Mouse (Mus musculus) thymus, postnatal 10 days (tissue): ENCODE measurements around the gene Spaca6.
"Not testable (repeated sequence)": the region's sequence is repeated elsewhere in the genome, so short reads cannot be mapped to it uniquely, and the experiment has no call there.

ENCODE experiments used
- DNase-seq, 2 experiments: peaks; one replicate each; pipeline ENCODE4 v3.0.0; 2021; ENCODE audit warnings: low spot score in 2 of 2

The Spaca6 gene

GRCm38 (mm10) chr17:17844606-17845005, 17.6 kb downstream of the Spaca6 start:
- not testable (repeated sequence) for DNase-seq

DNA sequence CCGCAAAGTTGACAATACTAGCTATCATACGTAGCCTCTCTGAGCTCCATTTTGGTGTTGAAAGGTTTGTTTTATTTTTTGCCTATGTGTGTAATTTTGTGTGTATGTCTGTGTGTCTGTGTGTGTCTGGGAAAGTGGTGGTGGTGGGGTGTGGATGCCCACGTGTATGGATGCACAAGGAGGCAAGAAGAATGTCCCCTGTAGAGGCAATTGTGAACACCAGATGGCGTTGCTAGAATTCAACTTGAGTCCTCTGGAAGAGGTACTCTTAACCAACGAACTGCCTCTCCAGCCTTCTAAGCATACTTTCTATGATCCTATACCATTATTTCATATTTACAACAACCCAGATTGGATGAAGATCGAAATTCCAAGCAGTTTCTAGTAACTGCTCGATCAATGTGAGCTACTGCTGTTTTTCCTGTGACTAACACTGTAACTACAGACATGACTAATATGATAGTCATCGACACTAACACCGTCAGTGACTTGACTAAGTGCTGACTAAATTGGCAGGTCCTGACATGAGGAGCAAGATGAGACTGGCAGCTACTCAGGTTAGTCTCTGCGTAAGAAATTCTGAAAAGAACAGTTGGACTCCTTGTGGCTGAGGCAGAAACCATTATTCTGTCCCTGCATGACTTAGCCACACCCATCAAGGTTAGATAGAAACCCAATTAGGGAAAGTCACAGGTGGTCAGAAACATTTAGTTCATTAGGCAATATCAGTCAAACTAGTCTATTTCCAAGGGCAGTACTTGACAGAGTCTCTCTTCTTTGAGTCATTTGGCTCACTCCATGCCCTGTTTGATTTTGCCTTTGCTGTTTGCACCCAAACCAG, 18.4 kb downstream of the Spaca6 start:
- DNase-seq: no peak

DNA sequence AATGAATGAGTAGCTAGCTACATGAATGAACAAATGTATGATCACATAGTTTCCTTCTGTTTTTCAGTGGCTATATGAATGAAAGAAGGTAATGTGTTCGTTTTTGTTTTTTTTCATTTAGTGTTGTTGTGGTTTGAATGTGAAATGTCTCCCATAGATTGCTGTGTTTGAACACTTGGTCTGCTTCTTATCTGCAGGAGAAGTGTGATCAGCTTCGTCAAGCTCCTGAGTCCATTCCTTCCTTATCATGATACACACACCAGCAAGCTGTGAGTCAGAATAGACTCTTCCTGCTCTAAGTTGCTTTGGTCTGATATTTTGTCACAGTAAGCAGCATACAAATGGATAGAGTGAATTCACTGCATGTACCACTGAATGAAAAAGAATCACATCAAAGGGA, 22.0 kb downstream of the Spaca6 start:
- DNase-seq: no peak

GRCm38 (mm10) chr17:17849906-17850712, 23.2 kb downstream of the Spaca6 start:
- DNase-seq: no peak

GRCm38 (mm10) chr17:17855064-17855838, 28.3 kb downstream of the Spaca6 start, which contains the start of gene Has1:
Gene Has1 (minus strand): TSS chr17:17855205.
- no peak for DNase-seq

GRCm38 (mm10) chr17:17856612-17857011, 29.7 kb downstream of the Spaca6 start:
- DNase-seq: no peak

DNA sequence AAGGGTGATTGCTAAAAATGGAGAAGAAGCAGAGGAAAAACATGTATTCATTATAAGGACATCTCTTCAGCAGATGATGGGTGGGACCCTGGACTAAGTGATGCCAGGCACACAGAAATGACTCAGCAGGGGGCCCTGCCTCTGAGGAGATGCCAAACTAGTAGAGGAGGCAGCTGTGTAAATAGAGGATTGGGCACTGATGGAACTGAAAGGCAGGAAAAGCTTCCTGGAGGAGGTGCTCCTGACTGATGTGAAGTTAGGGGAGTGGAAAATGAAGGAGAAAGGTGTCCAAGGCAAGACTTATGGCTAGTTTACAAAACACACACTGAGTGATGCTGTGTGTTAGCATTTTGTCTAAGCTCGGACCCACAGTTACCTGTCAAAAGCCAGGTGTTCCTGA, 30.5 kb downstream of the Spaca6 start:
- DNase-seq: no peak

DNA sequence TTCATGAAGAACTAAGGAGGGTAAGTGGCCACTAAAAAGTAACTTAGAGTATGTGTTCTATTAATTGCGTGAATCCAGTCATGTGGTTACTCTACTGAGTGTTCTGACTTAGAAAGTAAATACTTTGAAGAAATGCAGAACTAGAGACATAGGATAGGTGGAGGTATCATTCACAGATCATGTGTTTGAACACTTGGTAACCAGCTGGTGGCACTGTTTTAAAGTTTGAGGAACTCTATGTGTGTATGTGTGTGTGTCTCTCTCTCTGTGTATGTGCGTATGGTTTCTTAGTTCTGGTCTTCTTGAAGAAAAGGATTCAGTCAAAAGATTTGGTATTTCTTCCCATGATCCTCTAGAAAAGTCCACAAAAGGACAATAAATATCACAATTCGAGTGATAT, 33.2 kb downstream of the Spaca6 start:
- DNase-seq: no peak

- no peak for DNase-seq
These were observed 35.4 kb downstream of the Spaca6 start for GRCm38 (mm10) chr17:17862360-17862759.

DNA sequence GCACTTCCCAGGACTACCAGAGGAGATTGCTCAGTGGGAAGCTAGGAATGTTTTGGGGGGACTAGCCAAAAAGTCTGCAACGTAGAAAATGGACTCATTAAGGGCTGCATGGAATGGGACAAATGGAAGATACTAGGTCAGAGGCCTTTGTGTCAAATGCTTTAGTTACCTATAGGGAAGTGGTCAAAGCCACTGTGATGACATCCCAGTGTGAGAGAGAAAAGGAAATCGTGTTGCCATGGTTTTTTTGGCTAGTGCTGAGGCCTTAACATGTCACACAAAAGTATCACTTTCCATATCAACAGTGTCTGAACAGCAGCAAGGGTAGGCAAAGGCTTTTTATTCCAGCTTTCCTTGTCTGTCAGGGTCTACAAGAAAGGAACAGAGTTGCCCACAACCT, 38.2 kb downstream of the Spaca6 start:
- DNase-seq: no peak

- no peak for DNase-seq
These were observed 40.0 kb downstream of the Spaca6 start for GRCm38 (mm10) chr17:17866801-17867469.

DNA sequence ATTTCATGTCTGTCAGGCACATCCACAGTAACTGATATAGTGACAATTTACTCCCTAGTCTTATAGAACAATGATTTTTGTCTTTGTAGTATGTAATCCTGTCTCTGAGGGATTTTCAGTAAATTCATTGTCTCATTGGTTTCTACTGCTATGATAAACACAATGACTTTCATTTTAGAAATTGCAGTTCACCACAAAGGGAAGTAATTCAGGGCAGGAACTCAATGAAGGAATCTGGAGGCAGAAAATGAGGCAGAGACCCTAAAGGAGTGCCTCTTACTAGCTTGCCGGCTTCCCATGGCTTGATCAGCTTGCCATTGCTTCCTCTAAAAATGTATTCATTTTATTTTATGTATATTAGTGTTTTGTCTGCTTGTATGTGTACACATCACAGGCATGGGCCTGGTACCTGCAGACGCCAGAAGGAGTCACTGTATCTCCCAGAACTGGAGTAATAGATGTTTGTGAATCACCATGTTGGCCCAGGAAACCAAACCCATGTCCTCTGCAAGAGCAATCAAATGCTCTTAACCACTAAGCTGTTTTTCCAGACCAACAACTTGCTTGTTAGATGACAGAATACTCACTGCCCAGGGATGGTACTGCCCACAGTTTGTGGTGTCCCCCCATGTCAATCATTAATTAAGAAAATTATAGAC, 44.1 kb downstream of the Spaca6 start:
- no peak for DNase-seq

DNA sequence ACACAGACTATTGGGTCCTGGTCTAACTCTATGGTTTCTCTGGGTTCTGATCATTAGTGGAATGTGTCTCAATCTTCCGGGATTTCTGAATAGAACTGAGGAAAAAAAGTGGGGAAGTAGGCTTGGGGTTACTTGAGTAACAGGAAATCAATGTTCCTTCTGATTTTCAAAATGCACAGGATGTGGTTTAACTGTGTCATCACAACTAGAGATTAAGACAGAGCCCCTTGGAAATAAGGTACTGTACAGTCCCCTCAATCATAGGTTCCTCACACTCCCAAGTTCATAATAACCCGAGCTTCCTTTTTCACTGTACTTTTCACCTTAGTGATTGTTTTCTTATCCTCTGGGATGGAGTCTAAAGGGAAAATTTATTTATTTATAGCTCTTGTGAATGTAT, 44.7 kb downstream of the Spaca6 start:
- no peak for DNase-seq

GRCm38 (mm10) chr17:17879347-17879746, 52.4 kb downstream of the Spaca6 start:
- DNase-seq: no peak

- no peak for DNase-seq
These were observed 55.7 kb downstream of the Spaca6 start for GRCm38 (mm10) chr17:17882672-17883071.

DNA sequence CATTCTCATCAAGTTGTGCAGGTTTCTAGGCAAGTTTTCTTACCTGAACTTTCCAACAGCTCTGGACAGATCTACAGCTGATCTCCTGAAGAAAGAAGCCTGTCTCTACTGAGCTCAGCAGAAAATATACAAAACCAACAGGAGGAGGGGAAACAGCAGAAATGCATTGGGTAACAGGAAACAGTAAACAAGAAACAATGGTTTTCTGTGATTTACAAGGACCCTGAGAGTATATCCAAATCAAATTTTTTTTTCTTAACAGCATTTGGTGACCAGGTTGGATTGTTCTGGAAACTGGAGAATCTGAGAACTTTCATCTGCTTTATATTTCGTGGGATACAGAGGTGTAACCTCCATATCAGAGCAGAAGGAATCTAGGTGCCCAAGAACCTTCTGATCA, 56.9 kb downstream of the Spaca6 start, which contains the start of gene Fpr1:
Gene Fpr1, minus strand, starts transcription at position 101 of the 400 bp plus-strand sequence.
- DNase-seq: no peak

- DNase-seq: no peak
These were observed 60.9 kb downstream of the Spaca6 start, which contains the start of the genes Fpr2 and Fpr3 for GRCm38 (mm10) chr17:17887774-17888248. Gene Fpr2 (plus strand): TSS chr17:17887824. Gene Fpr3 (plus strand): TSS chr17:17887852.

- DNase-seq: no peak
These were observed 62.9 kb downstream of the Spaca6 start for GRCm38 (mm10) chr17:17889732-17890425.
